ENCODE assay signal across 9 mouse cellular contexts in the genomic region with DNA sequence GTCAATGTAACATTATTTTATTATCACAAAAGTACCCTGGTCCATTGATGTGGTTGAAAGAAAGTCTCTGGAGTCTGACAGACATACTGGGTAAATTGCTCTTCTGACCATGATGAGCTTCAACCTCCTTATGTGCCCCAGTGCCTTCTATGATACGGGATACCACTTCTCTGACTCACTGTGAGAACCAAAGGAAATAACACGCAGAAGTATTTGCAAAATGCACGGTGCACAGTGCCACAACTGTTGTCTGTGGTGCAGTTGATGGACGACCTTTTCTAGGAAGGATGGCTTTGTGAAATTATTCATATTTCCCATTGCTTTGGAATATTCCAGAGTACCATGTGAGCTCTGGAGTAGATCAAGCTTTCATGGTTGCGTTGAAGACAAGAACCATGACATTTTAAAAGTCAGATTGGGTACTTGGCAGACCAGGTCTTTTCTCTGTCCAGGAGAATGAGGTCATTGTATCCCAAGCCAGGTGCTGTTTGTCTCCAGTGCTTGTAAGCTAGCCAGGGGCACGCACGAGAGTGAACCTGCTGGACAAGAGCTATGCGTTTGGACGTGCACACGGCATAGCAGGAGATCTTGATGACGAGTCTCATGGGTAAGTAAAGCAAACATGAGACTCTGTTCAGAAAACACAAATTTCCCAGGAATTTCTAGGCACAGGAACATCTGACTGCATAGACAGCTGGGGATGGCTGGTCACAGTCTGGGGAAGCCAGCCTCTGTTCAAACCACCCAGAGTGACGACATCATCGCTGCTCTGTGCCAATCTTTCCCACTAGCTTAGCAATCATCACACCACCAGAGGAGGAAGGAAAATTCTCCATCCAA.
DNase-seq lines count a peak whose midpoint lies in the region; ATAC-seq and TF ChIP-seq lines count a peak whose summit lies in the region.
"Had no signal": no experiment of that assay in that cellular context is flagged by ENCODE, and none has a peak within 500 bp of the region (broad histone marks: within the 10 kb centered on the region; RNA-seq: fewer than 3 reads in every experiment).

No protein-coding gene starts in this region.

- H3K79me2 ChIP-seq in heart, adult 2 months (replicated peaks; ENCODE audit: control insufficient read depth, insufficient read depth, low read length) = no peaks in the 10 kb centered on the region

- H3K4me1 ChIP-seq in heart, adult 2 months (ENCODE audit: control insufficient read depth, insufficient read depth, low read length) = peaks cover 13% of the 10 kb centered on the region
- H3K4me1 ChIP-seq in lung, postnatal 0 days (ENCODE audit: insufficient read depth, low read depth, low read length) = 0 out of 2 replicates have a peak, but pooled peaks cover 4% of the 10 kb centered on the region
- 0 out of 2 replicates have a peak, but pooled peaks cover 5% of the 10 kb centered on the region for H3K4me1 ChIP-seq in forebrain, embryonic 16.5 days (replicated peaks; ENCODE audit: control insufficient read depth, insufficient read depth, low read length)

- no peak overlapping the region for H3K9ac ChIP-seq in heart, adult 2 months (ENCODE audit: low read depth, low read length)
- H3K9ac ChIP-seq in lung, postnatal 0 days (replicated peaks; ENCODE audit: low read depth) = no peak overlapping the region
- no peak overlapping the region for H3K9ac ChIP-seq in forebrain, embryonic 16.5 days (replicated peaks; ENCODE audit: low read depth, low read length)
- H3K9ac ChIP-seq: midbrain, embryonic 13.5 days had no signal

- WGBS in heart, adult 2 months = 51% methylated on average over 13 of the region's 13 CpGs
- 65% methylated on average over 13 of the region's 13 CpGs for WGBS in lung, postnatal 0 days
- WGBS in forebrain, embryonic 16.5 days = 86% methylated on average over 13 of the region's 13 CpGs

- H3K4me2 ChIP-seq in lung, postnatal 0 days (replicated peaks; ENCODE audit: low read depth, low read length) = no peak overlapping the region
- no peak overlapping the region for H3K4me2 ChIP-seq in forebrain, embryonic 16.5 days (ENCODE audit: low read length)
- H3K4me2 ChIP-seq: midbrain, embryonic 13.5 days had no signal

- TF ChIP-seq CTCF in heart, adult 2 months (IDR thresholded peaks at IDR 0.05) = no peak
- no peak for TF ChIP-seq CTCF in lung, postnatal 0 days (IDR thresholded peaks at IDR 0.05)

- DNase-seq in cerebellum, adult 9-10 months = peak; percentile 16
- DNase-seq in cerebellum, adult 11-12 months = no peak
- DNase-seq in Muller cell, postnatal 12 days (ENCODE audit: inconsistent ontology term) = peak; percentile 82
- peak; percentile 71 to 81 for DNase-seq in heart, adult 2 months
- peak; percentile 84 for DNase-seq in lung, postnatal 0 days (ENCODE audit: low spot score)
- no peak for DNase-seq in left cerebral cortex, postnatal 36 days (ENCODE audit: low spot score in 2 of 2)

- no peaks in the 10 kb centered on the region for H3K36me3 ChIP-seq in heart, adult 2 months (ENCODE audit: control insufficient read depth, insufficient read depth, low read length)
- H3K36me3 ChIP-seq in lung, postnatal 0 days (ENCODE audit: insufficient read depth, low read length) = no peaks in the 10 kb centered on the region
- H3K36me3 ChIP-seq in forebrain, embryonic 16.5 days (ENCODE audit: control insufficient read depth, insufficient read depth) = no peaks in the 10 kb centered on the region
- H3K36me3 ChIP-seq: midbrain, embryonic 13.5 days had no signal

- no peak overlapping the region for H3K4me3 ChIP-seq in heart, adult 2 months
- no peak overlapping the region for H3K4me3 ChIP-seq in lung, postnatal 0 days (ENCODE audit: low read depth, low read length)
- no peak overlapping the region for H3K4me3 ChIP-seq in forebrain, embryonic 16.5 days (replicated peaks; ENCODE audit: low read length)
- H3K4me3 ChIP-seq: midbrain, embryonic 13.5 days had no signal

- no peaks in the 10 kb centered on the region for H3K27me3 ChIP-seq in heart, adult 2 months (ENCODE audit: control insufficient read depth, insufficient read depth, low read length)
- H3K27me3 ChIP-seq in lung, postnatal 0 days (replicated peaks; ENCODE audit: insufficient read depth, low read length) = no peaks in the 10 kb centered on the region
- no peaks in the 10 kb centered on the region for H3K27me3 ChIP-seq in forebrain, embryonic 16.5 days (replicated peaks; ENCODE audit: control insufficient read depth, insufficient read depth, low read length)
- H3K27me3 ChIP-seq: midbrain, embryonic 13.5 days had no signal

- TF ChIP-seq POLR2A in heart, adult 2 months (IDR thresholded peaks at IDR 0.05; ENCODE audit: insufficient read depth, low read depth, low read length) = no peak

- peak; percentile 75; the same call in 1 of the 2 replicates for TF ChIP-seq EP300 in heart, adult 2 months (IDR thresholded peaks at IDR 0.05; ENCODE audit: insufficient read depth, low read depth, low read length)
- TF ChIP-seq EP300 in lung, postnatal 0 days (IDR thresholded peaks at IDR 0.05) = no peak

- ATAC-seq in lung, postnatal 0 days = peak; percentile 73
- ATAC-seq in forebrain, embryonic 16.5 days = no peak
- ATAC-seq in activated CD4-positive, CD25-positive, alpha-beta regulatory T cell, adult 4 months = no peak

- H3K9me3 ChIP-seq in lung, postnatal 0 days (ENCODE audit: low read length) = no peaks in the 10 kb centered on the region
- H3K9me3 ChIP-seq in forebrain, embryonic 16.5 days (ENCODE audit: control insufficient read depth, low read length) = no peaks in the 10 kb centered on the region
- H3K9me3 ChIP-seq: midbrain, embryonic 13.5 days had no signal

- H3K27ac ChIP-seq in heart, adult 2 months = peak overlapping the region; percentile 62
- H3K27ac ChIP-seq in lung, postnatal 0 days (ENCODE audit: low read length) = no peak overlapping the region; the same call in 1 of the 2 replicates
- H3K27ac ChIP-seq in forebrain, embryonic 16.5 days (ENCODE audit: low read length) = no peak overlapping the region
- H3K27ac ChIP-seq: midbrain, embryonic 13.5 days had no signal

- intact Hi-C loops in heart, adult 2 months (cut with DNase I) = loop anchor here (5.0 kb wide), 1 partner anchor 69 kb away; no protein-coding TSS in a partner anchor
- intact Hi-C loops in left cerebral cortex, postnatal 36 days (cut with DNase I) = loop anchor here (5.0 kb wide), 1 partner anchor 131 kb away; the partner anchor contains the start of gene Tnpo1

Comparison
In these comparisons a context has a peak if more than half of its experiments do, and no peak if none do; other contexts are left out.
1. DNase-seq: peak in cerebellum, adult 9-10 months (single experiment), Muller cell, postnatal 12 days (single experiment), heart, adult 2 months (2 of 2) and lung, postnatal 0 days (single experiment); none in cerebellum, adult 11-12 months (single experiment) and left cerebral cortex, postnatal 36 days (0 of 2).